Mouse (Mus musculus): ENCODE results near the gene Fer.

The Fer gene

DNA sequence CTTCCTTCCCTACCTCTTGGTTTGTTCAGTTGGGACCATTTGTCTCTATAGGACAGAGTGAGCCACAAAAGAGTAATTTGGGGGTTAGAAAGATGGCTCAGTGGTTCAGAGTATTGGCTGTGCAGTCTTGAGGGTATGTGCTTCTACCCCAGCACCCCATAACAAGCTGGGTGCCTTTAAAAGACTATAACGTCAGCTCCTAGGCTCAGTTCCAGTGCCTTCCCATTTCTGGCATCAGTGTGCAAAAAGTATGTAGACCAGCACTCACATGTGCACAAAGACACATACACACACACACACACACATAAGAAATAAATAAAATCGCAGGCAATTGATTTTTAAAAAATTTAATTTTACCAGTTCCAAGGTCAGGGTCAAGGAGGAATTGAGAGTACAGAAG lies 222.6 kb downstream of the Fer start:
- DNase-seq (ENCODE audit: low read depth, low spot score): no peak

DNA sequence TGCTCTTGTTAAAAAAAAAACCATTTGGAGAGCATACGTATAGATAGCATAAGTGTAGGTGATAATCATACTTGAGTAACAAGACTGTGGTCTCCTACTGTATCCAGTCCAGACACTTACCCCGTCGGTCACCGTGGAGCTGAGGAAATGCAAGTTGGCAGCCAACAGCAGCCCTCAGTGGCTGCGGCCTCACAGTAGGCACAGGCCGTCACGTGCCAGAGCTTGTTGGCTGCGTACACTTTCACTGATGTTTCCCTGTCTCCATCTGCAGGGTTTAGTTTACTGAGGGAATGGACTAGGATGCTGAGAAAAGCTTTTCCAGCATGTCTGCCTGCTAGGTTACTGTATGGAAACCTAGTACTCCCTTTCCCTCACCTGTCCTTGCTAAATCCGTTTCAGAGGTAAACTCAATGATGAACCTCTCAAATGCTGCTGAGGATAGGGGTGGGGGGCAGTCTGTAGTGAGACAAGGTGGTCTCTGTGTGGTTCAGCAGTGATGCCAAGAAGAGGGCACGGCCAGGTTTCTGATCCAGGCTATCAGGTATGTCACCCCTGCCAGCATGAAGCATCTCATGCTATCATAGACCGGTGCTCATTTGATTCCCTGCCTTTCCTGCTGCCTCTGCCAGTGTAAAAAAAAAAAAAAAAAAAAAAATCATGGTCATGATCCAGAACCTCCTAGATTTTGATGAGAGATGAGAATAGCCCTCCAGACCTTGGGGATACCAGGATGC lies 224.2 kb downstream of the Fer start:
- no peak for DNase-seq (ENCODE audit: low read depth, low spot score)

DNA sequence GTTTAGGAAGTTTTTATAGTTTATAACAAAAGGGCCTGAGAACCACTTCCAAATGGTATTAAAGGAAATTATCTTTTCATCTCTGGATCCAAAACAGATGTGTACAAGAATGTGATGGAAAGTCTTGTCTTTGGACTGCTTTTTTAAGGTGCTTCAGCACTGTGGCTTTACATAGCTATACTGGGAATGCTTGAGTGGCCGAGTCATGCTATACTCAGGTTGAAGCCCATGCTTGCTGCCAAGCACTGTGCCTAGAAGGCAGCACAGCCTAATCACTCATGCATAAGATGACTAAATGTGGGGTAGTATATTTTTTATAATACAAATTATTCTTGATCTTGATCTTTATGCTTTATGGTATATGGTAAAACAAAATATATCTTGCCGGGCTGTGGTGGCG lies 225.0 kb downstream of the Fer start:
- no peak for DNase-seq (ENCODE audit: low read depth, low spot score)

DNA sequence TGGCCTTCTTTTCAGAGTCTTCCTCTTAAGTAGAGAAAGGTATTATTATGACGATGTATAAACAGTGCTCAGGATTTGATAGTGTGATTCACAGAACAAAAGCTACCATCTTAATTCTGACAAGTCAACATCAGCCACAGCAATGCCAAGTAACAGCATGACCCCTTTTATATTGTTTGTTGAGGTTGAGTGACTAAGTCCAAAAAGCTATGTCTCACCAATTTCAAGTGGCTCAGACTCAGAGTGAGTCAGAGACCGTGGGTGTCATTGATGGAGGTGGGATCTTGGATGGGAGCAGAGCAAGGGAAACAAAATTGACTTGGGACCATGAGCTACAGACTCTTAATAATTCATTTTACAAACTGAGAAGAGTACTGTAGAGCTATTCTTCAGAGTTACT lies 230.9 kb downstream of the Fer start:
- DNase-seq (ENCODE audit: low read depth, low spot score): no peak

DNA sequence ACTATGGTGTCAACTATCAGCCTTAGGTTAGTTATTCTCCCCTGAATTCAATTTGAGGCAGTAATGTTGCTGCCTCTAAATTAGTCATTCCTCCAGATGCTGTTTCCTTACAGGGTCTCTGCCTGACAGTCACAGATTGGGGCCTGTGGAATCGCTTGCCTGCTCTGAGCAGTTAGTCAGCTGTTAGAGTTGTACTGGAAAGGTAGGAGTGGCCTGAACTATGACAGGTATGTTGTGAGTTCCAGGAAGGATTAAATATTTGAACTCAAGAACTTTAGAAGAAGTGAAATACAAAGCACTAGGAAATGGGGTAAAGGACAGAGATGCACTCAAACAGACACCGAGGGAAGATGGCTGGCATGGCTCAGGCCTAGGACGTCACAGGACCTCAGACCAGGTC lies 233.9 kb downstream of the Fer start:
- DNase-seq (ENCODE audit: low read depth, low spot score): no peak

DNA sequence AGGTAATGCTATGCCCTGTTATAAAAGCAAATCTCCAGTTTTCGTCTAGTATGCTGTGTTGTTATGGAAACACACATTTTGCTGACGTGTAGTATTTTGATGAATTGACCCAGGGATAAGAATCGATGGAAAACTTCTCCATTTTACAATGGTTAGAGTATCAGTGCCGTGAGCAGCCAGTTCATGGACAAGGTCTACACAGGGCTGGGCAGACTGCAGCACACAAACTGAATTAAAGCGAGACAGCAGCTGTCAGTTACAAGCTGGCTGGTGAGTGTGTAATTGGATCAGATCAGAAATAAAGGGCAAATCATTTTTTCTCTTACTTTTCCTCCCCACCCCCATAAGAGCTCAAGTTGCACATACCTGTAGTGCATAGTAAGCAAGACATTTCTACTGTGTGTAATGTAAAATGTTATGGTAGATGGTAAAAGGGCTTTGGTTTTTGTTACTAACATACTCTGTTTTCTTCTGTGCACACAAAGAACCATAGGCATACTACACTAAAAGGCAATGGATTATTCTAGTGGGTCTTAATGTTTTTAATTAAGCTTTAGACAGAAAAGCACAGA lies 235.0 kb downstream of the Fer start:
- no peak for DNase-seq (ENCODE audit: low read depth, low spot score)

DNA sequence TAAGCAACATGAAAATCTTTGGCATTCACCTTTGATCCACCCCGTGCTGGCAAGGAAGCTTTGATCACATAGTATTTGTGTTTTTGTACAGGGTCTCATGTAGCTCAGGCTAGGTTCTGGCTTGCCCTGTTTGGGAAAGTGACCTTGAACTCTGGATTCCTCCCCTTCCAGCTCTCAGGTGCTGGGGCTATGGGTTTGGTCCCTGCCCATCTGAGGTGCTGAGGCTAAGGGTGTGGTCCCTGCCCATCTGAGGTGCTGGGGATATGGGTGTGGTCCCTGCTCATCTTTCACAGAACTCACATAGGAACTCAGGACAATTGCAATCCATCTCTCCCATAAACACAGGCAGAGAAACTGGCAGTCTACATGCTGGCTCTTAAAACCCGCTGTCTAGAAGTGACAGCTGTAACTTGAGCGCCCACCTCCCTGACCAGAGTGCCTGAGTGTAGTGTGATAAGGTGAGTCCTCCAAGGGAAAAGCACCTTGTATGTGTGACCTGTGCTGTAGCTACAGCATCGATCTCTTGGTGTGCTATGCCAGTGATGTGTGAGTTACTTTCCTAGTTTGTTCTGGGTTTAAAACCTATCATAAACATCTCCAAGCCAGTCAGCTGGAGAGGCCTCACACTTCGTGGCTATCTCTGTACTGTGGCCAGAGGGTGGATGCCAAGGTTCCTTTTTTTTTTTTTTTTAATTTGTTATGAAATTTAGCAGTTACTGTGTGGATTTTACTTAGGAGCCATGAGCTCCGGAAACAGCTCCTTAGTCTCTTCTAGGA lies 236.7 kb downstream of the Fer start:
- DNase-seq (ENCODE audit: low read depth, low spot score): no peak

DNA sequence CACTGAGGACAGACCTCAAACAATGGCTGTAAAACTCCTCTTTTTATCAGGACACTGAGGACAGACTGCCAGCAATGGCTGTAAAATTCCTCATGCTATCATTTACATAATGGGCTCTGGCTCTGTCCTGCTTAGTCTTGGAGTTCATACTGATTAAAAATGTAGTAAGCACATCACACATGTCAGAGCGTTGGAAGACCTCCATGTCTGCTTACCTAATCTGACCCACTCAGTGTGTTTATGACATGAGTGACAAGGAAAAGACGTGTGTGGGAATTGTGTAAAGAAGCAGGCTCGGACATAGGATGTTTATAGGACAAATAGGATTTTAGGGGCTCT lies 237.3 kb downstream of the Fer start:
- DNase-seq (ENCODE audit: low read depth, low spot score): no peak

DNA sequence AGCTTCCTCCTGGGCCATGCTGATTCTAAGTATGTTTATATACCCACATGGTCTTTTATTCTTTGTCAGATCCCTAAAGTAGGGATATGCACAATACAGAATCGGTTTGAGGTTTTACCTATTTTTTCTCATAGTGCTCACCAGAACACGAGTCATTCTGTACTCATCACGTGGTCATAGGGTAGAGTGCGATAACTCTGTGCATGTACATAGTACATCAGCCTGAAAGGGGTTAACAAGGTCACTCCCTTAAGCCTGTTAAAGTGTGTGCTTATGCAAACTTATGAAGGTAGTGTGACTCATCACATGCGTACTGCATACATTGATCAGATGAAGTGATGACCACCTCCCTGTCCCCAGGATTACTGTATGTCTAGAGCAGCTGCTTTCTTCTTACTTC lies 245.9 kb downstream of the Fer start:
- DNase-seq (ENCODE audit: low read depth, low spot score): no peak

DNA sequence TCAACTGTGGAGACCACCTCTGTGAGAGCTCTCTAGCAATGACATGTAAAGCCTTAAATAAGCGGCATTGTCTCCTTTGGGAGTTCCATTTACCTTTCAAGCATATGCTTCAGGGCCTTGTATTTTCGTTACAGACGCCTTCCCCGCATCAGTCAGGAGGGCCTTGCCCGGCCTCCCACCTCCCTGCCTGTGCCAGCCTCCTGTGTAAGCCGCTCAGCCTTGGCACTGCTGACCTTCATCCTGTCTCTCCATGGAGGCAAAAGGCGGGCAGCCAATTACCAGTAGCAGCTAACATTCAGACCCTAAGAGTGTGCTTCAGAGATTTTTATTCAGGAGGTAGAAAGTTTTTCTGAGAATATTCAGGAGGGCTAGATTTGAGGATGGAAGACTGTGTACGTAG lies 247.0 kb downstream of the Fer start:
- DNase-seq (ENCODE audit: low read depth, low spot score): no peak

DNA sequence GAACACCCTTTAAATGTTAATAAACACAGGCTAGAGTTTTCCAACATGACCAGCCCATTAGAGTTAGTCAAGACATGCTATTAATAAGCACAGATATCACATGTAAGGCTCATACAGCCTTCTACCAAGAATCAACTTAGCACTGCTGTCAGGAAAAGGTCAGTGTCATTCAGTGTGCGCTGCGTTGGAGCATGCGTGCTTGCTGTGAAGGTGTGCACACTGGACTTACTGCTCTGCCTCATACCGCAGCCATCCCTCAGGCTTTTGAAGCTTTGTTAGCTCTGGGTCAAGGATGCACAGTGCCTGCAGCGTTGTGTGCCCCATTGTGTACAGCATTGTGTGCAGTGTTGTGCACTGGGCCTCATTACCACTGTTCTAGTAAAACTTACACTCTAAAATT lies 250.8 kb downstream of the Fer start:
- no peak for DNase-seq (ENCODE audit: low read depth, low spot score)

DNA sequence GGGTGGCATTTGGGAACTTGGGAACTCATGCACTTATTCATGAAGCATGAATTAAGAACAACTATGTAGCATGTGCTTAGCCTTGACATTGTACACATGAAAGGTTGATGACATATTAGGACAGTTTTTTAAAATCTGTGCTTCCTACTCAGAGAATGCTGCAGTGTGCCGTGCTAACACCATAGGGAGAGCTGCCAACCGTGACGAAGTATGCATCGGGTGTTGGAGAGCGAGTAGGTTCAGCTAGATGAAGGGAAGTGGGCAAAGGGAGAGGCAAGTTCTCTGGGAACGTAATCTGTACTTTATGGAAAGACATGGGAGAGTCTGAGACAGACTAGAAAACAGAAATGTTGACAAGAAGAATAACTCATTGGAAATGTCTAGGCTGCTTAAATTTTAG lies 253.9 kb downstream of the Fer start:
- no peak for DNase-seq (ENCODE audit: low read depth, low spot score)

DNA sequence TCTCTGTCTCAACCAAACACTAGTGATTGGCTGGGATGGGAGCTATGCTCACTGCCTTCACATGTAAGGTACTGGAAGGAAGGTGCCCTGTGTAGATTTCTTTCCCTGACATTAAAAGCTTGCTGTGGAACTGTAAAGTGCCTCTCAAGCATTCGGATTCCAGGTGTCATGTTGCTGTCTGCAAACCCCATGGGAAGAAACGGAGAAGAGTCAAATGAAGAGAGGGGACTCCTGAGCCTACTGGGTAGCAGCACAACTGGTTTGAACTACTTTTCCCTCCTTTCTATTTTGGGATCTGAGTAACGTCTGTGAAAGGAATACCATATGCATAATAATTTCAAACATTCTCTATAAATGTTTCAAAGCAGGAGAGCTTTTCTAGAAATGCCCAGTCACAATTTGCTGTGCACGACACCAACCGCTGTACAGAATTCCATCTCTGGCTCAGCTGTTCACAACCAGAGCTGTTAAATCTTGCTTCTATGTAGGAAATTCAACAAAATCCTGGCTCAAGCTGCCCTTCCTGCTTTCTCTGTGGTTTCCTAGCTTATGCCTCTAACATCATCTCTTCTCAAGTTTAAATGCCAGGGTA lies 256.9 kb downstream of the Fer start:
- no peak for DNase-seq (ENCODE audit: low read depth, low spot score)

DNA sequence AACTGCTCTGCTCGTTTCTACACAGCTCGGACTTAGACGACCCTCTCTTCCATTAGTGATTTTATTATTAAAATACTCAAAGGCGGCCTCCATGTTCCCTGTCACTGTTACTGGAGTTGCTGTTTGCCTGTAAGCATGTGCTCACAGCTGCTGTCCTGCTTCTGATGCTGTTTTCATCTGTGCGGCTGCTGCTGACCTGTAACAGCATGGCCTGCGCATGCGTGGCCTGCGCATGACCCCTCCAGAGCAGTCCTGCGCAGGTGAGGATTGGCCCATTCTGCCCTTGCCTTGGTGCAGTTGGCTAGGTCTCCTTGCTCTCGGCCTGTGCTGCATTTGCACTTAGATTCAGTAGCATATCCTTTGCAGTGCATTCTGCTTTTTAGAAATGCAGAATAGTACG lies 259.7 kb downstream of the Fer start:
- no peak for DNase-seq (ENCODE audit: low read depth, low spot score)

DNA sequence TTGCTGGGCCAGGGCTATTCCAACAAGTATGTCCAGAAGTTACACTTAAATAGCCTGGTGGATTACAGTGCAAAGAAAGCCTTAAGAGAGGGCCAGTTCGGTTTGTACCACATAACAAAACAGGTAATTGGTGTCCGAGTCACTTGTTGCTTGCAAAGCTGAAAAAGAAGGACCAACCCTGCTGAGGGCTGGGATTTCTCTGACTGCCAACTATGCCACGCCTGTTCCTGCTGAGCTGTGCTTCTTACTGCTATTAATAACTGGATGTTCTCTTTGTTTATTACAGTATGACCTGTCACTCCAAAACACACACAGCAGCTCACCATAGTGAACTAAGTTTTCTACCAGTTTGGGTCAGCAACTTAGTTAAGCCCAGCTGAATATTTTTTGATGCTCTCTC lies 260.9 kb downstream of the Fer start:
- no peak for DNase-seq (ENCODE audit: low read depth, low spot score)

DNA sequence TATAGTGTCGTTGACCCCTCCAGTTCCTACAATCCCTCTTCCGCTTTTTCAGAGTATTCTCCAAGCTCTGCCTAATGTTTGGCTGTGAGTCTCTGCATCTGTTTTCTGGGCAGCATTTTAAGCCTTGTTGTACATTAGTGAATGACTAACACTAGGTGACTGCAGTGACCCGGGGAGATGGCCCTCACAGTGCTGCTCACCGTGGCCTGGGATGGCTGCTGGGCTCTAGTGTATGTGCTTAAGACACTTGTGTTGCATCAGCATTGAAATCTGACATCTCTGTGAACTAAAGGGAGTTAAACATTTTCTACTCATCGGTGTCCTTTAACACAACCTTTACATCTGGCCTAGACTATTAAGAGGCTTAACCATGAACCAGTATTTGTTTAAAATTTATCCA lies 264.0 kb downstream of the Fer start:
- DNase-seq (ENCODE audit: low read depth, low spot score): no peak

DNA sequence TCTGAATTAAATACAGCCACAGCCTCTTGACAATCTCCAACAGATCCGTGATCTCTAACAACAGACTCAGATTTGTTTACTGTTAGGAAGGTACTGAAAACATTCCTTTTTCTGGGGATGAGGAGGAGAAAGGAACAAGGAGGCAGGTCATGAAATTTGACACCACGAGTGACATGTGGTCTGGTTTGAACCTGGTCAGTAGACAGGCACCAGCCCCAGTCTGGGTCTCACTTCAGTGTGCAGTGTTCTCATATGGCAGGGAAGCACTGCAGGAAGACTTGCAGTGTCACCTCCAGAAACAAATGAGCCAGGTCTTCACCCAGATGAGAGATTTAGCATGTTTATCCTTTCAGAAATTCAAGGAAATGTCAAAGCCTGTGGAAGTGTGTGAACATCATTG lies 266.9 kb downstream of the Fer start:
- no peak for DNase-seq (ENCODE audit: low read depth, low spot score)

DNA sequence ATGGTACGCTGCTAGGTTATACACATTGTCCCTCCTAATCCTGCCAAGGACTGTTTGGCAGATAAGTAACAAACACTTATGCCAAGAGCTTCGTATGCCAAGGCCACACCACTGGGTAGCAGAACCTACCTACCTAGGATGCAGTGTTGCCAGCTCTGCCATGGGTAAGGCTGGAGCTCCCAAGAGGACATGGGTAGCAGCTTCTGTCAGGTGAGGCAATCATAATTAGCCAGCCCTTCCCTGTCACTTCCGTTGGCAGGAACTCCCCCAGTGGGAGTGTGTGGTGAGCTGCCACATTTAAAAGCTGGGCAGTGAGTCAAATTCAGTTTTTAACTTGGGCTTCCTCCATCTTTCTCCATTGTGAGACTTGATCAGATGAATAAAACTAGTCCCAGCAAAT lies 267.5 kb downstream of the Fer start:
- DNase-seq (ENCODE audit: low read depth, low spot score): peak; percentile 59

DNA sequence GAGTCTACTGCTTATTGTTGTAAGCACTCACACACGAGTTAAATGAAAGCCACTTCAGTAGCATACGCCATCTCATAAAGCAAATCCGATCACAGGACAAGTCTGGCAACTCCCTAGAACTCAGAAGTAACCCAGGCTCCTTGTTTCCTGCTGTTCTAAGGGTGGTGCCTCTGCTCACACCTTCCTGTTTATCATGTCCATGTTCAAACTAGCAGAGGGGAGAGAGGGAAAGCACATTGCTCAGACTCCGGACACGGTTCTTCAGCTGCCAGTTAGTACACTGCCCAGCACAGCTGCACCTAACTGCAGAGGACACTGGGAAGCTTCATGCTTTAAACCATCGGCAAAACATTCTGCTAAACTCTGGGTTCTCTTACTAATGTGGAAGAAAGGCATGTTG lies 269.3 kb downstream of the Fer start:
- DNase-seq (ENCODE audit: low read depth, low spot score): no peak

DNA sequence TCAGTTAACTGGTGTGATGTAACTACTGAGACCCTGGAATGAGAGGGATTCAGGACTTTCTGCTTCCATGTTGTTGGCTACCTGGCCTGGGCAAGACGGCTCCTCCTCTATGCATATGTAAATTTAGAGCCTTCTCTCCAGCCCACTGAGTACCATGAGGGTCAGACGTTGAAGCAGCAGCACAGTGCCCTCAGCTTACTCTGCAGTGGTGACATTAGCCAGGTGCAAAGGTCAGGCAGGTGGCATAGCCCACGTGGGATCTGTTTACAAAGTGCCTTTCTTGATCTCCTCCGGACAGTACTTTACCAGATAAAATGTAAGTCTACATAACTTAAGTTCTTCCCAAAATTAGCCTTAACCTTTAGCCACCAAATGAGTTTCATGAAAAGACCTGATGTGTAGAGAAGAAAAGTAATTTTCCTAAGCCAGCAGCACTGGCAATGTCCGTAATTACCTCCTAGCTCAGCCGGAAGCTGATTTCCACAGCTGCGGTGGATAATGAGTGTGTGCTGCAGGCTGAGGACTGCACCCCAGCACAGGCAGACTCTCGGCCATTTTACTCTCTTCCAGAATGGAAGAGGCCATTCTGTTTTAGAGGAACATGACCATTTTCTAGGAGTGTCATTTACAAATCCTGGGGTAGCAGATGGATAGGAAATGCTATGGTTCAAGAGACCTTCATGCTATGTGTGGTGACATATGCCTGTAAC lies 273.2 kb downstream of the Fer start:
- no peak for DNase-seq (ENCODE audit: low read depth, low spot score)

DNA sequence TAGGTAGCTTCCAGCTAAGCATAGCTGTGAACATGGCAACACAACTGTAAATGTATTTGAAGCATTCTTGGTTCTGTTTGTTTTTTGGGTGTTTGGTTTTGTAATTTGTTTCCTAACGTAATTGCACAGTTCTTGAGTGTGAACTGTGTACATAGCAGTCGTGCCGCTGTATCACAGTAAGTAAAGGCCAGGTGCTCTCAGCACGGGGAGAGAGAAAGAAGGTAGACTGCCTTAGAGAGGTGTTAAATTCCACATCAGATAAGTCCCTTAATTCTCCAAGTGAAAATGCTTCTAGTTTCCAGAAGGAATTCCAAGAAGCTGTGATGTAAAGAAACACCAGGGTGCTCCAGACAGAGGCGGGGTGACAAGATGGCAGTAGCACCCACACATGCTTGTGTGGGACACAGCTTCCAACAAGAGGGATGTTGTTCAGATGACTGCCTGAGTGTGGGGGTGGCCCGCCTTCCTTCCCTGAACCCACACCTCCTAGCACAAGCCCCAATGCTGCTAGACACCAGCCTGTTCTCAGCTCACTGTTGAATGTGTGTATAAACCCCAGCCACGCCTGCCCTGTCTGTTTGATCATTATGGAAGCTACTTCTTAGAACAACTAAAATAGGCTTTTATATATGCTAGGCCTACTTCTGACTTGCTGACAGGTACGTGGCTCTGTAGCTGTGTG lies 275.3 kb downstream of the Fer start:
- DNase-seq (ENCODE audit: low read depth, low spot score): no peak

All from brain, embryonic 18.5 days (tissue).